In genomic region chr2:119112438-119113112, GRCm38 (mm10) we compare ENCODE assay signal across 8 mouse cellular contexts. TPM values are rescaled to one million over a fixed set of nuclear protein-coding genes. Genes with fewer than 3 reads are reported as not detected.
DNase-seq lines count a peak whose midpoint lies in the region; ATAC-seq lines count a peak whose summit lies in the region.

TSS of gene Rad51 (plus strand) at chr2:119112793.

- peak within 1 kb of the TSS; percentile 97 for H3K4me2 ChIP-seq in hindbrain, embryonic 12.5 days (replicated peaks)

- peak within 1 kb of the TSS; percentile 67 for H3K9ac ChIP-seq in hindbrain, embryonic 12.5 days

- WGBS in hindbrain, embryonic 12.5 days, result under 1% methylated on average over 51 of the region's 51 CpGs

- ATAC-seq in hindbrain, embryonic 12.5 days (ENCODE audit: low FRiP score), result peak; percentile 94

- peak within 1 kb of the TSS; percentile 87 for H3K27ac ChIP-seq in hindbrain, embryonic 12.5 days

- peaks cover 14% of the 10 kb centered on the region for H3K4me1 ChIP-seq in hindbrain, embryonic 12.5 days

- no peaks in the 10 kb centered on the region for H3K27me3 ChIP-seq in hindbrain, embryonic 12.5 days

- H3K36me3 ChIP-seq in hindbrain, embryonic 12.5 days, result no peaks in the 10 kb centered on the region

- peak within 1 kb of the TSS; percentile 63 for H3K4me3 ChIP-seq in hindbrain, embryonic 12.5 days

- peak; percentile 90 for DNase-seq in NIH3T3 (ENCODE audit: low read depth)
- peak; percentile 91 to 92 for DNase-seq in cerebellum, postnatal 10 days
- DNase-seq in frontal cortex, postnatal 10 days (ENCODE audit: low spot score in 2 of 2), result peak; percentile 75 to 83
- DNase-seq in layer of hippocampus, postnatal 14 days (ENCODE audit: low spot score in 2 of 2), result peak; percentile 88 to 92
- peak; percentile 86 for DNase-seq in lung, postnatal 14 days
- DNase-seq in retina, adult 2 months (ENCODE audit: low read depth, low spot score), result peak; percentile 82
- peak; percentile 78 to 80 for DNase-seq in thymus, postnatal 36 days

- no peaks in the 10 kb centered on the region for H3K9me3 ChIP-seq in hindbrain, embryonic 12.5 days (replicated peaks)

RNA-seq across cellular contexts. Expression of gene Rad51, which starts in this region (rescaled TPM):
- polyA plus RNA-seq in hindbrain, embryonic 12.5 days (2016; fragmentation: Nextera tagmentation; extraction: Ambion mirVana), result 31.4 and 33.7 TPM in 2 replicates
- 1 to 10 TPM; 1.8 TPM for total RNA-seq in layer of hippocampus, postnatal 14 days (2021)

Comparison
In these comparisons a context has a peak if more than half of its experiments do, and no peak if none do; other contexts are left out.
1. Peak in every context shown above with its lines: DNase-seq, ATAC-seq, H3K4me3 ChIP-seq and H3K27ac ChIP-seq.